ENCODE assay signal across 9 mouse cellular contexts in genomic region chr8:111642939-111643263, GRCm38 (mm10). TPM values are rescaled to one million over a fixed set of nuclear protein-coding genes. Genes with fewer than 3 reads are reported as not detected.
DNase-seq lines count a peak whose midpoint lies in the region; ATAC-seq and TF ChIP-seq lines count a peak whose summit lies in the region.
"Had no signal": no experiment of that assay in that cellular context is flagged by ENCODE, and none has a peak within 500 bp of the region (broad histone marks: within the 10 kb centered on the region; RNA-seq: fewer than 3 reads in every experiment).

No protein-coding gene starts in this region.

- no peak for DNase-seq in heart, adult 8-10 months (ENCODE audit: low spot score)
- DNase-seq in Patski (ENCODE audit: low read depth, low spot score) = no peak
- no peak for DNase-seq in midbrain, embryonic 10.5 days (ENCODE audit: low spot score)
- no peak for DNase-seq in thymus, postnatal 14 days
- no peak for DNase-seq in left cerebral cortex, postnatal 25 days (ENCODE audit: low spot score in 2 of 2)
- DNase-seq in frontal cortex, postnatal 36 days (ENCODE audit: low spot score in 2 of 2) = no peak

- H3K4me2 ChIP-seq in heart, embryonic 14.5 days (ENCODE audit: low read length) = peak overlapping the region; percentile 73
- H3K4me2 ChIP-seq in hindbrain, embryonic 13.5 days = peak overlapping the region; percentile 60

- H3K27me3 ChIP-seq in heart, embryonic 14.5 days (ENCODE audit: control insufficient read depth, insufficient read depth, low read length) = no peaks in the 10 kb centered on the region
- H3K27me3 ChIP-seq in Patski = no peaks in the 10 kb centered on the region
- H3K27me3 ChIP-seq in hindbrain, embryonic 13.5 days = no peaks in the 10 kb centered on the region
- no peaks in the 10 kb centered on the region for H3K27me3 ChIP-seq in midbrain, embryonic 10.5 days (ENCODE audit: low read depth, poor library complexity, severe bottlenecking)

- intact Hi-C loops in left cerebral cortex, postnatal 25 days (cut with DNase I) = loop anchor here (5.0 kb wide), 1 partner anchor 106 kb away; the partner anchor contains the start of gene Znrf1

- 8% methylated on average over 5 of the region's 5 CpGs for WGBS in heart, embryonic 14.5 days
- 15% methylated on average over 5 of the region's 5 CpGs for WGBS in hindbrain, embryonic 13.5 days
- 17% methylated on average over 5 of the region's 5 CpGs for WGBS in midbrain, embryonic 10.5 days

- peak overlapping the region; percentile 69 to 92; a peak in 3 of 4 replicates for H3K4me3 ChIP-seq in heart, embryonic 14.5 days (ENCODE audit: control insufficient read depth in 1 of 2, insufficient read depth in 1 of 2, low read depth in 1 of 2, low read length in 2 of 2)
- H3K4me3 ChIP-seq in hindbrain, embryonic 13.5 days = peak overlapping the region; percentile 87
- peak overlapping the region; percentile 86 for H3K4me3 ChIP-seq in midbrain, embryonic 10.5 days

- no peaks in the 10 kb centered on the region for H3K36me3 ChIP-seq in heart, embryonic 14.5 days (ENCODE audit: control insufficient read depth, insufficient read depth, low read length)
- 0 out of 2 replicates have a peak, but pooled peaks cover 2% of the 10 kb centered on the region for H3K36me3 ChIP-seq in hindbrain, embryonic 13.5 days
- peaks cover 21% of the 10 kb centered on the region for H3K36me3 ChIP-seq in midbrain, embryonic 10.5 days

- CTCF ChIA-PET in Patski (lab: Charles Lee) = no interaction called here

- ATAC-seq in heart, embryonic 14.5 days (ENCODE audit: insufficient number of reproducible peaks, insufficient read depth, low FRiP score, low read depth) = no peak
- ATAC-seq in Patski = peak; percentile 7
- ATAC-seq in hindbrain, embryonic 13.5 days (ENCODE audit: low FRiP score) = peak; percentile 56

- peaks cover 5 to 9% of the 10 kb centered on the region in 2 experiments; a peak in 3 of 4 replicates for H3K4me1 ChIP-seq in heart, embryonic 14.5 days (ENCODE audit: control insufficient read depth in 2 of 2, insufficient read depth in 2 of 2, low read length in 2 of 2)
- H3K4me1 ChIP-seq in hindbrain, embryonic 13.5 days (replicated peaks) = peaks cover 14% of the 10 kb centered on the region
- peaks cover 12% of the 10 kb centered on the region for H3K4me1 ChIP-seq in midbrain, embryonic 10.5 days

- no peak for TF ChIP-seq CTCF in Patski (IDR thresholded peaks at IDR 0.05)

- H3K9ac ChIP-seq in heart, embryonic 14.5 days (ENCODE audit: low read length) = peak overlapping the region; percentile 90
- peak overlapping the region; percentile 56; the same call in 1 of the 2 replicates for H3K9ac ChIP-seq in hindbrain, embryonic 13.5 days

- in situ Hi-C loops in Patski (cut with MboI; ENCODE audit: low pct_unique_long_range_greater_than_20kb) = no loop called here

- no peaks in the 10 kb centered on the region for H3K9me3 ChIP-seq in heart, embryonic 14.5 days (ENCODE audit: control insufficient read depth, low read length)
- no peaks in the 10 kb centered on the region for H3K9me3 ChIP-seq in hindbrain, embryonic 13.5 days
- H3K9me3 ChIP-seq in midbrain, embryonic 10.5 days (replicated peaks) = no peaks in the 10 kb centered on the region

- peak overlapping the region; percentile 93 to 94 for H3K27ac ChIP-seq in heart, embryonic 14.5 days (replicated peaks in 1 of 2; ENCODE audit: control insufficient read depth in 1 of 2, insufficient read depth in 1 of 2, low read depth in 2 of 2, low read length in 2 of 2)
- H3K27ac ChIP-seq in hindbrain, embryonic 13.5 days = peak overlapping the region; percentile 93
- H3K27ac ChIP-seq in midbrain, embryonic 10.5 days (replicated peaks) = peak overlapping the region; percentile 99

- POLR2A ChIA-PET in Patski (lab: Charles Lee) = no interaction called here

RNA-seq across cellular contexts. Expression of gene Zfp1, which starts 0.3 kb away (rescaled TPM):
- polyA plus RNA-seq in heart, embryonic 14.5 days (2014; fragmentation: Nextera tagmentation; extraction: Ambion mirVana) = 14.6 and 17.5 TPM in 2 replicates
- 1 to 10 TPM; 5.6 to 8.6 (median 8.1) TPM for total RNA-seq in heart, adult 8-10 months (2022)
- polyA plus RNA-seq in Patski (2021) = 23.9 TPM
- polyA plus RNA-seq in hindbrain, embryonic 13.5 days (2015; fragmentation: Nextera tagmentation; extraction: Ambion mirVana) = 27.6 and 28.1 TPM in 2 replicates
- polyA plus RNA-seq in midbrain, embryonic 10.5 days (2016; fragmentation: Nextera tagmentation; extraction: Ambion mirVana) = 22.2 and 22.4 TPM in 2 replicates
- total RNA-seq in left cerebral cortex, postnatal 25 days (2021) = 10 to 100 TPM; 20.0 to 20.9 TPM

RNA-seq across cellular contexts. Expression of gene Ldhd, which starts 12.7 kb away (rescaled TPM):
- 0.74 and 0.85 TPM in 2 replicates for polyA plus RNA-seq in heart, embryonic 14.5 days (2014; fragmentation: Nextera tagmentation; extraction: Ambion mirVana)
- 10 to 100 TPM; 48.8 to 58.2 (median 54.8) TPM for total RNA-seq in heart, adult 8-10 months (2022)
- 12.8 TPM for polyA plus RNA-seq in Patski (2021)
- 0.52 and 0.53 TPM in 2 replicates for polyA plus RNA-seq in hindbrain, embryonic 13.5 days (2015; fragmentation: Nextera tagmentation; extraction: Ambion mirVana)
- 0.09 and 0.12 TPM in 2 replicates for polyA plus RNA-seq in midbrain, embryonic 10.5 days (2016; fragmentation: Nextera tagmentation; extraction: Ambion mirVana)
- total RNA-seq in left cerebral cortex, postnatal 25 days (2021) = 1 to 10 TPM; 6.8 to 7.7 TPM

RNA-seq across cellular contexts. Expression of gene Ctrb1, which starts 47.9 kb away (rescaled TPM):
- not detected in 2 replicates for polyA plus RNA-seq in heart, embryonic 14.5 days (2014; fragmentation: Nextera tagmentation; extraction: Ambion mirVana)
- total RNA-seq in heart, adult 8-10 months (2022) = not detected
- not detected for polyA plus RNA-seq in Patski (2021)
- 3.1 TPM in 1 of 2 replicates, not detected in the other for polyA plus RNA-seq in hindbrain, embryonic 13.5 days (2015; fragmentation: Nextera tagmentation; extraction: Ambion mirVana)
- polyA plus RNA-seq in midbrain, embryonic 10.5 days (2016; fragmentation: Nextera tagmentation; extraction: Ambion mirVana) = not detected in 2 replicates
- not detected for total RNA-seq in left cerebral cortex, postnatal 25 days (2021)
- total RNA-seq: hematopoietic stem cell, adult 5-6 weeks had no signal
